Mouse (Mus musculus): ENCODE data around the gene Gfod2.

The Gfod2 gene

GRCm38 (mm10) chr8:105758277-105759108 lies at the start of gene Gfod2:
TSS of gene Gfod2 (minus strand) at chr8:105758664.
- peak; percentile 97 to 99 for DNase-seq (ENCODE audit: low read depth in 2 of 2, low spot score in 2 of 2)

- DNase-seq (ENCODE audit: low read depth in 2 of 2, low spot score in 2 of 2) = no peak
These were observed 49.3 kb upstream of the Gfod2 start for GRCm38 (mm10) chr8:105807766-105808165.

- no peak for DNase-seq (ENCODE audit: low read depth in 2 of 2, low spot score in 2 of 2)
These were observed 47.5 kb upstream of the Gfod2 start for GRCm38 (mm10) chr8:105805964-105806363.

- no peak for DNase-seq (ENCODE audit: low read depth in 2 of 2, low spot score in 2 of 2)
These were observed 46.9 kb upstream of the Gfod2 start for GRCm38 (mm10) chr8:105805346-105805745.

GRCm38 (mm10) chr8:105804797-105805196 lies 46.3 kb upstream of the Gfod2 start:
- DNase-seq (ENCODE audit: low read depth in 2 of 2, low spot score in 2 of 2) = no peak

- no peak for DNase-seq (ENCODE audit: low read depth in 2 of 2, low spot score in 2 of 2)
These were observed 42.9 kb upstream of the Gfod2 start for GRCm38 (mm10) chr8:105801153-105801904.

- DNase-seq (ENCODE audit: low read depth in 2 of 2, low spot score in 2 of 2) = no peak
These were observed 40.8 kb upstream of the Gfod2 start for GRCm38 (mm10) chr8:105799091-105799812.

GRCm38 (mm10) chr8:105798408-105798807 lies 39.9 kb upstream of the Gfod2 start:
- DNase-seq (ENCODE audit: low read depth in 2 of 2, low spot score in 2 of 2) = no peak

- DNase-seq (ENCODE audit: low read depth in 2 of 2, low spot score in 2 of 2) = no peak
These were observed 37.3 kb upstream of the Gfod2 start for GRCm38 (mm10) chr8:105795785-105796184.

GRCm38 (mm10) chr8:105794009-105794598 lies 35.6 kb upstream of the Gfod2 start:
- no peak for DNase-seq (ENCODE audit: low read depth in 2 of 2, low spot score in 2 of 2)

- no peak for DNase-seq (ENCODE audit: low read depth in 2 of 2, low spot score in 2 of 2)
These were observed 34.9 kb upstream of the Gfod2 start for GRCm38 (mm10) chr8:105793331-105793730.

GRCm38 (mm10) chr8:105789626-105790025 lies 31.2 kb upstream of the Gfod2 start:
- no peak for DNase-seq (ENCODE audit: low read depth in 2 of 2, low spot score in 2 of 2)

GRCm38 (mm10) chr8:105788927-105789326 lies 30.5 kb upstream of the Gfod2 start:
- DNase-seq (ENCODE audit: low read depth in 2 of 2, low spot score in 2 of 2) = peak in 1 of 2 experiments; percentile 31

- peak; percentile 51 to 75 for DNase-seq (ENCODE audit: low read depth in 2 of 2, low spot score in 2 of 2)
These were observed 29.8 kb upstream of the Gfod2 start for GRCm38 (mm10) chr8:105788241-105788640.

GRCm38 (mm10) chr8:105780298-105780697 lies 21.8 kb upstream of the Gfod2 start:
- no peak for DNase-seq (ENCODE audit: low read depth in 2 of 2, low spot score in 2 of 2)

- DNase-seq (ENCODE audit: low read depth in 2 of 2, low spot score in 2 of 2) = no peak
These were observed 19.4 kb upstream of the Gfod2 start for GRCm38 (mm10) chr8:105777833-105778232.

- no peak for DNase-seq (ENCODE audit: low read depth in 2 of 2, low spot score in 2 of 2)
These were observed 16.0 kb upstream of the Gfod2 start for GRCm38 (mm10) chr8:105774498-105774897.

GRCm38 (mm10) chr8:105773441-105773861 lies 15.0 kb upstream of the Gfod2 start:
- no peak for DNase-seq (ENCODE audit: low read depth in 2 of 2, low spot score in 2 of 2)

- DNase-seq (ENCODE audit: low read depth in 2 of 2, low spot score in 2 of 2) = no peak
These were observed 13.1 kb upstream of the Gfod2 start for GRCm38 (mm10) chr8:105771398-105772175.

GRCm38 (mm10) chr8:105770609-105771008 lies 12.1 kb upstream of the Gfod2 start:
- peak; percentile 19 to 34 for DNase-seq (ENCODE audit: low read depth in 2 of 2, low spot score in 2 of 2)

All from CD8-positive naive resting alpha-beta T cell, adult 2 months (primary cell).